Mouse (Mus musculus) cerebellum, adult 2 months (tissue): ENCODE measurements around the gene Tfcp2.

Source experiments
- CTCF ChIP-seq: fragments of 200-500 bp; IDR thresholded peaks from 2 replicates; pipeline ENCODE4 v1.5.1; 2011; ENCODE audit warnings: low read depth, mild to moderate bottlenecking, control low read depth, low read length, moderate library complexity, borderline replicate concordance; ENCODE audit not compliant: insufficient read depth
- POLR2A ChIP-seq: fragments of 200-500 bp; IDR thresholded peaks from 2 replicates; pipeline ENCODE4 v1.6.1; 2011; ENCODE audit warnings: low read length, control low read depth, borderline replicate concordance; ENCODE audit not compliant: insufficient read depth

GRCm38 (mm10) chr15:100467738-100468137 is 84.1 kb downstream of the Tfcp2 start:
- TF ChIP-seq CTCF (no peak), POLR2A (no peak)
